Mouse (Mus musculus): Measurements from ENCODE around the gene Gm20737.
"Not testable (repeated sequence)": the region's sequence is repeated elsewhere in the genome, so short reads cannot be mapped to it uniquely, and the experiment has no call there.

Gm20737 gene

DNA sequence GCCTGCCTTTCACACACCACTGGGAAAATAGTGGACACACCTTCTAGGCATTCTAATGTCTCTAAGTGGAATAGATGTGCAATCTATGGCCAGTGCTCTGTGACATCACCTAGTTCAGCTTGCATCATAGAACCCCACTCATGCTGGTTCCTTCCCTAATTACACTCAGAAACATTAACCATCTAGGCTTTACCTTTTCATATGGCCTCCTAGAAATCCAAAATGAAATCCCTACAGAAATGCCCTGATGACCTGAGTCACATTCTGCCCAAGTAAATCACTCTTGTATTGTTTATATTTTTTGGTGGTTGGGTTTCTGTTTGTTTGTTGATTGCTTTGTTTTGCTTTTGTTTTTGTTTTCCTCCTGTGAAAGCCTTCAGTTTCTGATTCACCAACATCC, at the start of gene Gm20737:
Gene Gm20737, minus strand, starts transcription at position 101 of the 400 bp plus-strand sequence.
- in situ Hi-C loops (cut with MboI; ENCODE audit: unreplicated experiment in 2 of 2) = not testable (repeated sequence)

DNA sequence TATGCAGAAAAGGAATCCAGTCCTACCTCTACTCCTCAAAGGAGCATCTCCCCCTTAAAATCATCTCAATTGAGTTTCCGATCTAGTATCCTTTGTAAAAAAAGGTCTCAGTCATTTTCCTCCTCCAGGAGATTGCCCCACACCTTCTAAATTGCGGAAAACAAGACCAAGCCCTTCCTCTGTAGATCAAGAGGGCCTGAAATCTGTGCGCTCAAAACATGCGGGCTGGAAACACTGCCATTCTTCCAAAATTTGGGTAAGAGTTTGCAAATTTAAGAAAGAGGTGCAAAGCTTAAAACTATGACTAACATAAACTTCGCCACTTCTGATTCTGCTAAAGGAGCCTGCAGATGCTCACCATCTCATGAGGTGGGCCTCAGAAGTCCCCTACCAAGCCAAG, 17.3 kb upstream of the Gm20737 start, which contains the start of gene Gm21775:
Gene Gm21775, plus strand, starts transcription at position 301 of the 400 bp plus-strand sequence.
- in situ Hi-C loops (cut with MboI; ENCODE audit: unreplicated experiment in 2 of 2) = not testable (repeated sequence)

All from v-Abl transformed pro-B cells (cell line).